Mouse (Mus musculus) urinary bladder, postnatal 36 days (tissue): ENCODE measurements at regions not wholly inside any gene's neighbourhood (a gene's known extent, or its start where the extent isn't known, plus 50 kb on each side); places are given as distances from the start of the nearest gene placed in this dataset.

Source experiments
- DNase-seq, 2 experiments: peaks; one replicate each; pipeline ENCODE4 v3.0.0; 2022; ENCODE audit warnings: low spot score in 2 of 2, mixed read lengths in 1 of 2

GRCm38 (mm10) chr9:93969118-93969517 is 568.8 kb downstream of the 1190002N15Rik start:
- DNase-seq: no peak

GRCm38 (mm10) chr9:93955235-93956040 is 582.4 kb downstream of the 1190002N15Rik start:
- DNase-seq: no peak

- no peak for DNase-seq
Observed at GRCm38 (mm10) chr9:93948671-93949070, 589.2 kb downstream of the 1190002N15Rik start.

- no peak for DNase-seq
Observed at GRCm38 (mm10) chr9:93947053-93947452, 590.8 kb downstream of the 1190002N15Rik start.

GRCm38 (mm10) chr9:93940193-93940592 is 597.7 kb downstream of the 1190002N15Rik start:
- DNase-seq: no peak

- no peak for DNase-seq
Observed at GRCm38 (mm10) chr9:93930684-93931083, 607.2 kb downstream of the 1190002N15Rik start.

- DNase-seq: no peak
Observed at GRCm38 (mm10) chr9:93889256-93889655, 648.6 kb downstream of the 1190002N15Rik start.

- DNase-seq: no peak
Observed at GRCm38 (mm10) chr9:93880112-93880511, 657.8 kb downstream of the 1190002N15Rik start.

- DNase-seq: no peak
Observed at GRCm38 (mm10) chr9:93879572-93879971, 658.3 kb downstream of the 1190002N15Rik start.

GRCm38 (mm10) chr9:93870778-93871177 is 667.1 kb downstream of the 1190002N15Rik start:
- DNase-seq: no peak

GRCm38 (mm10) chr9:93857937-93858336 is 679.9 kb downstream of the 1190002N15Rik start:
- DNase-seq: no peak

GRCm38 (mm10) chr9:93846411-93846810 is 691.5 kb downstream of the 1190002N15Rik start:
- DNase-seq: no peak

GRCm38 (mm10) chr9:93843869-93844268 is 694.0 kb downstream of the 1190002N15Rik start:
- DNase-seq: no peak
